Mouse (Mus musculus): ENCODE measurements around the gene Hif3a.

- TF ChIP-seq FLI1 (IDR thresholded peaks at IDR 0.05; ENCODE audit: low read length) = no peak
- TF ChIP-seq GATA1 (IDR thresholded peaks at IDR 0.05; ENCODE audit: borderline replicate concordance, low read length) = no peak
Observed at GRCm38 (mm10) chr7:17047041-17047682, 15.1 kb downstream of the Hif3a start.
